Mouse (Mus musculus) MEL (cell line): ENCODE data around the gene Gm28557. TPM values are rescaled to one million over a fixed set of nuclear protein-coding genes. Genes with fewer than 3 reads are reported as not detected.
A peak's percentile ranks its signal among the peaks of the same experiment; 100 is the strongest.

Source experiments
- DNase-seq: peaks from one replicate; pipeline ENCODE4 v3.0.0; 2011; ENCODE audit warnings: low read depth, low spot score
- H3K27ac ChIP-seq: 2 replicates; pipeline ENCODE4 v1.5.1; 2012; ENCODE audit warnings: low read depth, mild to moderate bottlenecking, control low read depth, low read length, moderate library complexity; ENCODE audit not compliant: control insufficient read depth
- H3K27me3 ChIP-seq, 2 experiments: fragments of 150-350 bp in 1 of 2; sonication (generic) in 1 of 2; 2 replicates each; pipeline ENCODE4 v1.6.1; 2012; ENCODE audit warnings: low read length in 2 of 2, mild to moderate bottlenecking in 2 of 2, improper control_type of control experiment in 1 of 2, moderate library complexity in 1 of 2; ENCODE audit not compliant: insufficient read depth in 2 of 2, control insufficient read depth in 1 of 2
- H3K36me3 ChIP-seq, 2 experiments: 2 replicates each; pipeline ENCODE4 v1.6.1; 2012 to 2014; ENCODE audit warnings: low read length in 2 of 2, improper control_type of control experiment in 1 of 2, inconsistent platforms in 1 of 2, mild to moderate bottlenecking in 1 of 2; ENCODE audit not compliant: insufficient read depth in 2 of 2, control insufficient read depth in 1 of 2
- H3K4me1 ChIP-seq, 2 experiments: fragments of 150-350 bp in 1 of 2; sonication (generic) in 1 of 2; 2 replicates each; pipeline ENCODE4 v1.6.1; 2012; ENCODE audit warnings: low read length in 2 of 2, improper control_type of control experiment in 1 of 2, mild to moderate bottlenecking in 1 of 2; ENCODE audit not compliant: insufficient read depth in 2 of 2, control insufficient read depth in 1 of 2
- H3K4me3 ChIP-seq, 2 experiments: fragments of 150-350 bp in 1 of 2; sonication (generic) in 1 of 2; 2 replicates each; pipeline ENCODE4 v1.5.1; 2012; ENCODE audit warnings: low read depth in 2 of 2, low read length in 2 of 2, mild to moderate bottlenecking in 2 of 2, moderate library complexity in 2 of 2, control low read depth in 1 of 2, improper control_type of control experiment in 1 of 2; ENCODE audit not compliant: control insufficient read depth in 1 of 2, insufficient read depth in 1 of 2
- H3K79me2 ChIP-seq: 2 replicates; pipeline ENCODE4 v1.6.1; 2012; ENCODE audit warnings: mild to moderate bottlenecking, low read length, moderate library complexity; ENCODE audit not compliant: control insufficient read depth, poor library complexity, insufficient read depth
- H3K9ac ChIP-seq: 2 replicates; pipeline ENCODE4 v1.6.1; 2012; ENCODE audit warnings: low read depth, mild to moderate bottlenecking, control low read depth, low read length, moderate library complexity; ENCODE audit not compliant: control insufficient read depth, poor library complexity, severe bottlenecking
- H3K9me3 ChIP-seq: fragments of 150-350 bp; sonication (generic); replicated peaks from 2 replicates; pipeline ENCODE4 v1.6.1; 2012; ENCODE audit warnings: mild to moderate bottlenecking, low read length, improper control_type of control experiment, moderate library complexity; ENCODE audit not compliant: insufficient read depth
- E2F4 ChIP-seq: IDR thresholded peaks from 2 replicates; pipeline ENCODE4 v1.6.1; 2011; ENCODE audit warnings: low read depth, low read length, improper control_type of control experiment, borderline replicate concordance
- ELF1 ChIP-seq: IDR thresholded peaks from 2 replicates; pipeline ENCODE4 v1.6.1; 2014; ENCODE audit warnings: low read depth, mild to moderate bottlenecking, inconsistent platforms, low read length, improper control_type of control experiment, moderate library complexity
- ETS1 ChIP-seq: IDR thresholded peaks from 2 replicates; pipeline ENCODE4 v1.6.1; 2012; ENCODE audit warnings: low read depth, mild to moderate bottlenecking, inconsistent platforms, low read length, improper control_type of control experiment, moderate library complexity
- GABPA ChIP-seq: IDR thresholded peaks from 2 replicates; pipeline ENCODE4 v1.6.1; 2012; ENCODE audit warnings: low read depth, mild to moderate bottlenecking, inconsistent platforms, low read length, improper control_type of control experiment, moderate library complexity
- GATA1 ChIP-seq: IDR thresholded peaks from 2 replicates; pipeline ENCODE4 v1.6.1; 2011; ENCODE audit warnings: low read depth, low read length, improper control_type of control experiment
- HCFC1 ChIP-seq: IDR thresholded peaks from 2 replicates; pipeline ENCODE4 v1.6.1; 2012; ENCODE audit warnings: low read depth, mild to moderate bottlenecking, inconsistent platforms, low read length, improper control_type of control experiment, moderate library complexity
- JUND ChIP-seq: IDR thresholded peaks from 2 replicates; pipeline ENCODE4 v1.6.1; 2011; ENCODE audit warnings: low read depth, mild to moderate bottlenecking, improper control_type of control experiment, low read length
- KAT2A ChIP-seq: conservative IDR thresholded peaks from 2 replicates; pipeline ENCODE4 v1.6.1; 2012; ENCODE audit warnings: low read depth, low read length, improper control_type of control experiment, inconsistent platforms
- MAX ChIP-seq: IDR thresholded peaks from 2 replicates; pipeline ENCODE4 v1.6.1; 2011; ENCODE audit warnings: low read length, improper control_type of control experiment
- MAZ ChIP-seq: IDR thresholded peaks from 2 replicates; pipeline ENCODE4 v1.6.1; 2012; ENCODE audit warnings: low read depth, mild to moderate bottlenecking, inconsistent platforms, low read length, improper control_type of control experiment
- MEF2A ChIP-seq: IDR thresholded peaks from 2 replicates; pipeline ENCODE4 v1.6.1; 2014; ENCODE audit warnings: low read depth, mild to moderate bottlenecking, inconsistent platforms, low read length, improper control_type of control experiment; ENCODE audit not compliant: poor library complexity, insufficient replicate concordance, severe bottlenecking; ENCODE audit errors: extremely low read depth
- NELFE ChIP-seq: IDR thresholded peaks from 2 replicates; pipeline ENCODE4 v1.6.1; 2011; ENCODE audit warnings: low read depth, low read length, improper control_type of control experiment
- POLR2A ChIP-seq, 2 experiments: IDR thresholded peaks; 2 replicates each; pipeline ENCODE4 v1.6.1; 2011 to 2012; ENCODE audit warnings: low read length in 2 of 2, mild to moderate bottlenecking in 2 of 2, control low read depth in 1 of 2, improper control_type of control experiment in 1 of 2, low read depth in 1 of 2, moderate library complexity in 1 of 2; ENCODE audit not compliant: control insufficient read depth in 1 of 2, insufficient read depth in 1 of 2, poor library complexity in 1 of 2
- POLR2AphosphoS2 ChIP-seq: IDR thresholded peaks from 2 replicates; pipeline ENCODE4 v1.6.1; 2011; ENCODE audit warnings: low read length, improper control_type of control experiment
- POLR2AphosphoS5 ChIP-seq: IDR thresholded peaks from 2 replicates; pipeline ENCODE4 v1.6.1; 2012; ENCODE audit warnings: low read depth, borderline replicate concordance, mild to moderate bottlenecking, inconsistent platforms, low read length, moderate library complexity, mixed read lengths
- RAD21 ChIP-seq: IDR thresholded peaks from 2 replicates; pipeline ENCODE4 v1.6.1; 2011; ENCODE audit warnings: mild to moderate bottlenecking, low read depth, low read length, improper control_type of control experiment
- RCOR1 ChIP-seq: IDR thresholded peaks from 2 replicates; pipeline ENCODE4 v1.6.1; 2012; ENCODE audit warnings: low read depth, mild to moderate bottlenecking, inconsistent platforms, low read length, improper control_type of control experiment
- SMC3 ChIP-seq: IDR thresholded peaks from 2 replicates; pipeline ENCODE4 v1.6.1; 2011; ENCODE audit warnings: low read depth, low read length, improper control_type of control experiment
- TAL1 ChIP-seq: IDR thresholded peaks from 2 replicates; pipeline ENCODE4 v1.6.1; 2012; ENCODE audit warnings: mild to moderate bottlenecking, inconsistent platforms, low read length, moderate library complexity, mixed read lengths
- TCF12 ChIP-seq: IDR thresholded peaks from 2 replicates; pipeline ENCODE4 v1.6.1; 2014; ENCODE audit warnings: low read depth, mild to moderate bottlenecking, inconsistent platforms, low read length, improper control_type of control experiment, moderate library complexity
- ZKSCAN1 ChIP-seq: IDR thresholded peaks from 2 replicates; pipeline ENCODE4 v1.6.1; 2012; ENCODE audit warnings: low read depth, mild to moderate bottlenecking, inconsistent platforms, low read length, improper control_type of control experiment, moderate library complexity
- ZMIZ1 ChIP-seq: IDR thresholded peaks from 2 replicates; pipeline ENCODE4 v1.6.1; 2012; ENCODE audit warnings: low read depth, mild to moderate bottlenecking, inconsistent platforms, low read length, improper control_type of control experiment, moderate library complexity
- ZNF384 ChIP-seq: IDR thresholded peaks from 2 replicates; pipeline ENCODE4 v1.6.1; 2012; ENCODE audit warnings: low read depth, mild to moderate bottlenecking, inconsistent platforms, low read length, improper control_type of control experiment
- polyA plus RNA-seq, 2 experiments: library from polyadenylated mRNA; stranded (reverse) in 1 of 2; unstranded in 1 of 2; fragments of >175 nt in 1 of 2; fragments of >200 nt in 1 of 2; gene quantifications; 2 replicates each; pipeline versions ENCODE4 v1.2.1 to v1.2.4; 2012; ENCODE audit warnings: low replicate concordance in 2 of 2, low read depth in 1 of 2; ENCODE audit not compliant: insufficient read length in 2 of 2, insufficient read depth in 1 of 2, missing spikeins in 1 of 2
- total RNA-seq: library from RNA; depleted of rRNA; stranded (reverse); fragments of 300-350 nt; gene quantifications from 2 replicates; pipeline ENCODE4 v1.2.3, GENCODE M21; 2012

The Gm28557 gene
- total and polyA plus RNA-seq, 3 experiments, result 2.1 to 2.9 TPM; not detected in 1

DNA sequence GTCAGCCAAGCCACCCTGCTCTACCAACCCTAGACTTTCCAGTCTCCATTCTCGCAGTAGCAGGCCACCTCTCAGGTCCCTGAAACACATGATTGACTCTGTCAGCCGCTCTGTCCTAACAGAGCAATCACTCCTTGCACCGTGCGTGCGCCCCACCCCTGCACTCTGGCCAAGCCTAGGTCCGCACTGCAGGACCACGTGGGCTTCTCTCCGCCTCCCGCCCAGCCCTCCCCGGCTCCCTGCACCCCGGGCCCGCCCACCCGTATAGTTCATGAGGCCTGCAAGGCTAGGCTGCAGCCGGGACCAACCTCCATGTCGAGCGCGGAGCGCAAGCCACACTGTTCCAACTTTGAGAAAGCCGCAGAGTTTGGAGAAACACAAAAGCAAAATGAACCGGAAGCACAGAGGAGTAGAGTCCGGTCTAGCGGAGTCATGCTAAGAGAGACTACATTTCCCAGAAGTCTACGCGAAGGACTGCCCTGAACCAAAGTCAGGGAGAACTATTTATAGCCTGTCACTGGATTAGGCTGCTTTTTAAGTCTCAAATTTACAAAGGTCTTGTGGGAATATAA lies 27.2 kb downstream of the Gm28557 start (continued):
- no peak for TF ChIP-seq GATA1
- no peak for TF ChIP-seq E2F4
- TF ChIP-seq ZMIZ1, result 0 out of 2 replicates have a peak, but pooled peaks have one; percentile 14
- TF ChIP-seq SMC3, result no peak
- peak; percentile 74 for TF ChIP-seq MAX
- no peak for TF ChIP-seq JUND
- TF ChIP-seq KAT2A, result peak; percentile 61
- TF ChIP-seq ZKSCAN1, result no peak
- 0 out of 2 replicates have a peak, but pooled peaks have one; percentile 39 for TF ChIP-seq GABPA
- TF ChIP-seq MEF2A, result peak; percentile 90
- TF ChIP-seq HCFC1, result peak; percentile 95
- no peak for TF ChIP-seq POLR2AphosphoS5
- peak in 1 of 2 experiments; percentile 54; a peak in 1 of 4 replicates for TF ChIP-seq POLR2A (IDR thresholded peaks at IDR 0.05; ENCODE audit: control insufficient read depth in 1 of 2, insufficient read depth in 1 of 2, low read depth in 1 of 2, low read length in 2 of 2, poor library complexity in 1 of 2)
- no peak for TF ChIP-seq RAD21
- TF ChIP-seq NELFE, result peak; percentile 44; the same call in 1 of the 2 replicates
- TF ChIP-seq ELF1, result peak; percentile 73
- TF ChIP-seq TAL1, result no peak
- no peak for TF ChIP-seq RCOR1
- peak; percentile 56; the same call in 1 of the 2 replicates for TF ChIP-seq POLR2AphosphoS2
- TF ChIP-seq MAZ, result peak; percentile 48; the same call in 1 of the 2 replicates
- TF ChIP-seq ETS1, result no peak
- 0 out of 2 replicates have a peak, but pooled peaks have one; percentile 27 for TF ChIP-seq TCF12

- Histone ChIP-seq H3K27me3 (no peaks in the 10 kb centered on the region), H3K9me3 (no peaks in the 10 kb centered on the region), H3K79me2 (peaks cover 2% of the 10 kb centered on the region), H3K4me1 (peaks cover 0 to 3% of the 10 kb centered on the region in 2 experiments; a peak in 1 of 4 replicates), H3K27ac (no peak overlapping the region), H3K4me3 (no peak overlapping the region), H3K36me3 (peaks cover 2 to 4% of the 10 kb centered on the region in 2 experiments; a peak in 2 of 4 replicates), H3K9ac (no peak overlapping the region)
- TF ChIP-seq ZNF384, result no peak
- DNase-seq, result no peak
Observed at GRCm38 (mm10) chr13:67077244-67077643, 31.2 kb downstream of the Gm28557 start.
